Mouse (Mus musculus) A20 (cell line): ENCODE measurements around the gene Gm6763.
"Not testable (repeated sequence)": the region's sequence is repeated elsewhere in the genome, so short reads cannot be mapped to it uniquely, and the experiment has no call there.

Experiments used
- DNase-seq: peaks from one replicate; pipeline ENCODE4 v3.0.0-alpha.2; 2011; ENCODE audit warnings: low read depth, low spot score

Gm6763 gene

DNA sequence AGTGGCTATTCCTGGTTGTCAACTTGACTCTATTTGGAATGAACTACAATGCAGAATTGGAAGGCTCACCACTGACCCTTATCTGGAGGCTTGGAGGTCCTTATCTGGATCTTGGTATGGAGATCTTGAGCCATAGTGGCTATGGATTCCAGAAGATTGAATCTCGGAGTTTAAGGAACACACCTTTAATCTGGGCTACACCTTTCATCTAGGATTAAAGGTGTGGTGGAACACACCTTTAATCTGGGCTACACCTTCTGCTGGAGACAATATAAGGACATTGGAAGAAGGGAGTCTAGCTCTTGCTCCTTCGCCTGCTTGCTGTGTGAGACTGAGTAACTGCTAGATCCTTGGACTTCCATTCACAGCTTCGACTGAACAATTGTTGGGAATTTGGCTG is at the start of gene Gm6763:
TSS of gene Gm6763 (plus strand) at position 301 of the 400 bp plus-strand sequence.
- not testable (repeated sequence) for DNase-seq

DNA sequence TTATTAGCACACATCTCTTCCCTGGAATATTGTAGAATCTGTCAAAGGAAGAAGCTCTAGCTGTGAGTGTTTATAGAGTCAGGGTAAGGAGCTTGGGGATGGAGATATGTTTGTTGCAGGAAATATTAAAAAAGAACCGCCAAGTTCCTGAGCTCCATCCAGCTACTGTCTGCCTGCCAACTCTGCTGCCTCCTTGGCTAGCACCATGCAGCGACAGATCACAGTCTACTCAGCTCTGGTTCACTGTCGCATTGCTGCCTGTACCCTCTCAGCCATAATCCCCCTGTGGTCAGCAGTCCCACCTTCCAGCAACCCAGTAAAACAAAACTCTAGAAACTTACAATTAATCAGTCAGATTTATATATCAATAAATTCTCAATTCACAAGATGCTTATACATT is 41.3 kb upstream of the Gm6763 start:
- DNase-seq: no peak

DNA sequence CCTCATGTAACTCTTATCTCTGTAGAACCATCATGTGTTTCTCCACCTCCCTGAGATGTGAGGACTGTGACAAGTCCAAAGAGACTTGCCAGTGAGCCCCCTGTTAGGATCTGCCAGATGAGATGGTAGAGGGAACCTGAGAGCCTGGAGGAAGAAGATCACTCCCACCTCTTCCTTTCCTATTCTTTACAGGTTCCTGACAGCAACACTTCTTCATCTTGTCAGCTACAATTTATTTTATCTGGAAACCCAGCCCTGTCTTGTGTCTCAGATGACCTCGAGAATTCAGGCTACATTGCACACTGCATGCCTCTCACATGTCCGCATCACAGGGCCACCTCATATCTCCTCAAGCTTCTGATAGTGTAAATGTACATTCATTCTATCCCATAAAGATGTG is 33.0 kb upstream of the Gm6763 start:
- no peak for DNase-seq

DNA sequence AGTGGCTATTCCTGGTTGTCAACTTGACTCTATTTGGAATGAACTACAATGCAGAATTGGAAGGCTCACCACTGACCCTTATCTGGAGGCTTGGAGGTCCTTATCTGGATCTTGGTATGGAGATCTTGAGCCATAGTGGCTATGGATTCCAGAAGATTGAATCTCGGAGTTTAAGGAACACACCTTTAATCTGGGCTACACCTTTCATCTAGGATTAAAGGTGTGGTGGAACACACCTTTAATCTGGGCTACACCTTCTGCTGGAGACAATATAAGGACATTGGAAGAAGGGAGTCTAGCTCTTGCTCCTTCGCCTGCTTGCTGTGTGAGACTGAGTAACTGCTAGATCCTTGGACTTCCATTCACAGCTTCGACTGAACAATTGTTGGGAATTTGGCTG is 8.6 kb upstream of the Gm6763 start, which contains the start of gene Gm21293:
TSS of gene Gm21293 (plus strand) at position 301 of the 400 bp plus-strand sequence.
- DNase-seq: not testable (repeated sequence)

DNA sequence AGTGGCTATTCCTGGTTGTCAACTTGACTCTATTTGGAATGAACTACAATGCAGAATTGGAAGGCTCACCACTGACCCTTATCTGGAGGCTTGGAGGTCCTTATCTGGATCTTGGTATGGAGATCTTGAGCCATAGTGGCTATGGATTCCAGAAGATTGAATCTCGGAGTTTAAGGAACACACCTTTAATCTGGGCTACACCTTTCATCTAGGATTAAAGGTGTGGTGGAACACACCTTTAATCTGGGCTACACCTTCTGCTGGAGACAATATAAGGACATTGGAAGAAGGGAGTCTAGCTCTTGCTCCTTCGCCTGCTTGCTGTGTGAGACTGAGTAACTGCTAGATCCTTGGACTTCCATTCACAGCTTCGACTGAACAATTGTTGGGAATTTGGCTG is 8.4 kb downstream of the Gm6763 start, which contains the start of gene Gm8764:
TSS of gene Gm8764 (plus strand) at position 301 of the 400 bp plus-strand sequence.
- not testable (repeated sequence) for DNase-seq

DNA sequence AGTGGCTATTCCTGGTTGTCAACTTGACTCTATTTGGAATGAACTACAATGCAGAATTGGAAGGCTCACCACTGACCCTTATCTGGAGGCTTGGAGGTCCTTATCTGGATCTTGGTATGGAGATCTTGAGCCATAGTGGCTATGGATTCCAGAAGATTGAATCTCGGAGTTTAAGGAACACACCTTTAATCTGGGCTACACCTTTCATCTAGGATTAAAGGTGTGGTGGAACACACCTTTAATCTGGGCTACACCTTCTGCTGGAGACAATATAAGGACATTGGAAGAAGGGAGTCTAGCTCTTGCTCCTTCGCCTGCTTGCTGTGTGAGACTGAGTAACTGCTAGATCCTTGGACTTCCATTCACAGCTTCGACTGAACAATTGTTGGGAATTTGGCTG is 16.9 kb downstream of the Gm6763 start, which contains the start of gene Gm21304:
TSS of gene Gm21304 (plus strand) at position 301 of the 400 bp plus-strand sequence.
- not testable (repeated sequence) for DNase-seq

DNA sequence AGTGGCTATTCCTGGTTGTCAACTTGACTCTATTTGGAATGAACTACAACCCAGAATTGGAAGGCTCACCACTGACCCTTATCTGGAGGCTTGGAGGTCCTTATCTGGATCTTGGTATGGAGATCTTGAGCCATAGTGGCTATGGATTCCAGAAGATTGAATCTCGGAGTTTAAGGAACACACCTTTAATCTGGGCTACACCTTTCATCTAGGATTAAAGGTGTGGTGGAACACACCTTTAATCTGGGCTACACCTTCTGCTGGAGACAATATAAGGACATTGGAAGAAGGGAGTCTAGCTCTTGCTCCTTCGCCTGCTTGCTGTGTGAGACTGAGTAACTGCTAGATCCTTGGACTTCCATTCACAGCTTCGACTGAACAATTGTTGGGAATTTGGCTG is 25.4 kb downstream of the Gm6763 start, which contains the start of gene Gm21312:
TSS of gene Gm21312 (plus strand) at position 301 of the 400 bp plus-strand sequence.
- DNase-seq: not testable (repeated sequence)

DNA sequence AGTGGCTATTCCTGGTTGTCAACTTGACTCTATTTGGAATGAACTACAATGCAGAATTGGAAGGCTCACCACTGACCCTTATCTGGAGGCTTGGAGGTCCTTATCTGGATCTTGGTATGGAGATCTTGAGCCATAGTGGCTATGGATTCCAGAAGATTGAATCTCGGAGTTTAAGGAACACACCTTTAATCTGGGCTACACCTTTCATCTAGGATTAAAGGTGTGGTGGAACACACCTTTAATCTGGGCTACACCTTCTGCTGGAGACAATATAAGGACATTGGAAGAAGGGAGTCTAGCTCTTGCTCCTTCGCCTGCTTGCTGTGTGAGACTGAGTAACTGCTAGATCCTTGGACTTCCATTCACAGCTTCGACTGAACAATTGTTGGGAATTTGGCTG is 33.9 kb downstream of the Gm6763 start, which contains the start of gene Gm20765:
TSS of gene Gm20765 (plus strand) at position 301 of the 400 bp plus-strand sequence.
- DNase-seq: not testable (repeated sequence)

DNA sequence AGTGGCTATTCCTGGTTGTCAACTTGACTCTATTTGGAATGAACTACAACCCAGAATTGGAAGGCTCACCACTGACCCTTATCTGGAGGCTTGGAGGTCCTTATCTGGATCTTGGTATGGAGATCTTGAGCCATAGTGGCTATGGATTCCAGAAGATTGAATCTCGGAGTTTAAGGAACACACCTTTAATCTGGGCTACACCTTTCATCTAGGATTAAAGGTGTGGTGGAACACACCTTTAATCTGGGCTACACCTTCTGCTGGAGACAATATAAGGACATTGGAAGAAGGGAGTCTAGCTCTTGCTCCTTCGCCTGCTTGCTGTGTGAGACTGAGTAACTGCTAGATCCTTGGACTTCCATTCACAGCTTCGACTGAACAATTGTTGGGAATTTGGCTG is 42.4 kb downstream of the Gm6763 start, which contains the start of gene Gm4340:
TSS of gene Gm4340 (plus strand) at position 301 of the 400 bp plus-strand sequence.
- not testable (repeated sequence) for DNase-seq
